Mouse (Mus musculus) liver, adult 2 months (tissue): ENCODE measurements at regions not wholly inside any gene's neighbourhood (a gene's known extent, or its start where the extent isn't known, plus 50 kb on each side); places are given as distances from the start of the nearest gene placed in this dataset.
A peak's percentile ranks its signal among the peaks of the same experiment; 100 is the strongest.

Experiments used
- CTCF ChIP-seq: fragments of 200-500 bp; IDR thresholded peaks from 2 replicates; pipeline ENCODE4 v1.5.1; 2011; ENCODE audit warnings: low read depth, low read length, control low read depth
- POLR2A ChIP-seq: fragments of 200-500 bp; IDR thresholded peaks from 2 replicates; pipeline ENCODE4 v1.6.1; 2011; ENCODE audit warnings: low read length, control low read depth; ENCODE audit not compliant: insufficient read depth; ENCODE audit errors: extremely low read depth

GRCm38 (mm10) chr11:17464875-17465274 is 207.5 kb downstream of the C1d start:
- TF ChIP-seq POLR2A (no peak), CTCF (peak; percentile 73)
